Mouse (Mus musculus) heart, embryonic 16.5 days (tissue): ENCODE data around the gene Exd2. TPM values are rescaled to one million over a fixed set of nuclear protein-coding genes. Genes with fewer than 3 reads are reported as not detected.

Experiments
- ATAC-seq: fragments of 200-750 bp; cut with Nextera tagmentation; replicated peaks from 2 replicates; pipeline ENCODE4 v1.8.0; 2017; ENCODE audit warnings: moderate number of reproducible peaks; ENCODE audit not compliant: insufficient read depth, low FRiP score; ENCODE audit errors: extremely low read depth
- H3K27ac ChIP-seq: fragments of 300-500 bp; sonication (generic); 2 replicates; pipeline ENCODE4 v1.5.1; 2014; ENCODE audit warnings: mild to moderate bottlenecking, low read length, control low read depth, moderate library complexity
- H3K27me3 ChIP-seq: fragments of 300-500 bp; sonication (generic); 2 replicates; pipeline ENCODE4 v1.6.1; 2014; ENCODE audit warnings: low read length, mixed read lengths; ENCODE audit not compliant: control insufficient read depth, insufficient read depth
- H3K36me3 ChIP-seq: fragments of 300-500 bp; sonication (generic); 2 replicates; pipeline ENCODE4 v1.6.1; 2014; ENCODE audit not compliant: control insufficient read depth, insufficient read depth
- H3K4me1 ChIP-seq: fragments of 300-500 bp; sonication (generic); 2 replicates; pipeline ENCODE4 v1.6.1; 2014; ENCODE audit warnings: low read length, mixed read lengths; ENCODE audit not compliant: control insufficient read depth, insufficient read depth
- H3K4me2 ChIP-seq: fragments of 300-500 bp; sonication (generic); 2 replicates; pipeline ENCODE4 v1.6.1; 2014; ENCODE audit warnings: low read depth, mild to moderate bottlenecking, control low read depth, low read length
- H3K4me3 ChIP-seq: fragments of 300-500 bp; sonication (generic); 2 replicates; pipeline ENCODE4 v1.5.1; 2014; ENCODE audit warnings: mild to moderate bottlenecking, control low read depth, low read length
- H3K9ac ChIP-seq: fragments of 300-500 bp; sonication (generic); 2 replicates; pipeline ENCODE4 v1.6.1; 2014; ENCODE audit warnings: low read length, control low read depth
- H3K9me3 ChIP-seq: fragments of 300-500 bp; sonication (generic); replicated peaks from 2 replicates; pipeline ENCODE4 v1.6.1; 2016; ENCODE audit warnings: low read length; ENCODE audit not compliant: control insufficient read depth
- WGBS: fragments of 180-500 bp; shearing (Covaris S2); extraction: QIAGEN DNeasy Blood & Tissue Kit; methylation state at CpG from one replicate; pipeline ENCODE4 v1.1.7; 2014; 5-methylcytosine and 5-hydroxymethylcytosine counted together
- polyA plus RNA-seq: library from polyadenylated mRNA; unstranded; fragments of >200 nt; fragmentation: Nextera tagmentation; extraction: Ambion mirVana; gene quantifications from 2 replicates; pipeline ENCODE4 v1.2.1, GENCODE M21; 2015

Gene Exd2
- polyA plus RNA-seq, result 17.0 and 17.9 TPM in 2 replicates

- under 1% methylated on average over 45 of the region's 45 CpGs for WGBS
- peak within 1 kb of the TSS; percentile 96 for H3K4me3 ChIP-seq
- no peaks in the 10 kb centered on the region for H3K27me3 ChIP-seq
- H3K4me1 ChIP-seq, result peaks cover 4% of the 10 kb centered on the region; the same call in 1 of the 2 replicates
- peak within 1 kb of the TSS; percentile 87 for H3K9ac ChIP-seq
- no peaks in the 10 kb centered on the region for H3K36me3 ChIP-seq
- H3K9me3 ChIP-seq, result no peaks in the 10 kb centered on the region
- ATAC-seq, result peak; percentile 98
- H3K4me2 ChIP-seq, result peak within 1 kb of the TSS; percentile 91
- peak within 1 kb of the TSS; percentile 85 for H3K27ac ChIP-seq
These were observed at the start of gene Exd2 for GRCm38 (mm10) chr12:80462942-80463651. Gene Exd2, plus strand, starts transcription at chr12:80463095.

GRCm38 (mm10) chr12:80415100-80415499 lies 47.8 kb upstream of the Exd2 start:
- Histone ChIP-seq H3K4me3 (no peak overlapping the region), H3K27me3 (no peaks in the 10 kb centered on the region), H3K27ac (no peak overlapping the region), H3K36me3 (peaks cover 24% of the 10 kb centered on the region), H3K9ac (no peak overlapping the region), H3K9me3 (peaks cover 12% of the 10 kb centered on the region), H3K4me1 (no peaks in the 10 kb centered on the region), H3K4me2 (no peak overlapping the region)
- no peak for ATAC-seq
- WGBS, result 94% methylated on average over 2 of the region's 2 CpGs

- Histone ChIP-seq H3K4me2 (no peak overlapping the region; the same call in 1 of the 2 replicates), H3K27me3 (no peaks in the 10 kb centered on the region), H3K36me3 (peaks cover 12% of the 10 kb centered on the region), H3K27ac (peak overlapping the region; percentile 69), H3K4me3 (no peak overlapping the region), H3K4me1 (peaks cover 10% of the 10 kb centered on the region), H3K9me3 (no peaks in the 10 kb centered on the region), H3K9ac (no peak overlapping the region)
- 69% methylated on average over 3 of the region's 3 CpGs for WGBS
- ATAC-seq, result no peak
These were observed 35.2 kb upstream of the Exd2 start for GRCm38 (mm10) chr12:80427683-80428082.

- H3K9ac ChIP-seq, result no peak overlapping the region
- no peak overlapping the region for H3K27ac ChIP-seq
- ATAC-seq, result no peak
- H3K9me3 ChIP-seq, result no peaks in the 10 kb centered on the region
- no peak overlapping the region for H3K4me2 ChIP-seq
- H3K4me1 ChIP-seq, result peaks cover 19% of the 10 kb centered on the region
- no peak overlapping the region for H3K4me3 ChIP-seq
- WGBS, result 56% methylated on average over 4 of the region's 4 CpGs
- no peaks in the 10 kb centered on the region for H3K36me3 ChIP-seq
- H3K27me3 ChIP-seq, result no peaks in the 10 kb centered on the region
These were observed 29.6 kb upstream of the Exd2 start for GRCm38 (mm10) chr12:80433266-80433665.

GRCm38 (mm10) chr12:80434601-80434960 lies 28.3 kb upstream of the Exd2 start:
- H3K4me2 ChIP-seq, result peak overlapping the region; percentile 68
- no peak for ATAC-seq
- H3K27ac ChIP-seq, result peak overlapping the region; percentile 98
- H3K9ac ChIP-seq, result peak overlapping the region; percentile 98
- no peaks in the 10 kb centered on the region for H3K9me3 ChIP-seq
- no peaks in the 10 kb centered on the region for H3K27me3 ChIP-seq
- H3K36me3 ChIP-seq, result no peaks in the 10 kb centered on the region
- H3K4me3 ChIP-seq, result peak overlapping the region; percentile 97
- H3K4me1 ChIP-seq, result peaks cover 19% of the 10 kb centered on the region
- WGBS, result 5% methylated on average over 9 of the region's 10 CpGs

- Histone ChIP-seq H3K4me3 (peak overlapping the region; percentile 97), H3K4me1 (peaks cover 19% of the 10 kb centered on the region), H3K9ac (peak overlapping the region; percentile 98), H3K27me3 (no peaks in the 10 kb centered on the region), H3K27ac (peak overlapping the region; percentile 98), H3K4me2 (peak overlapping the region; percentile 68), H3K36me3 (no peaks in the 10 kb centered on the region), H3K9me3 (no peaks in the 10 kb centered on the region)
- peak; percentile 70 for ATAC-seq
- under 1% methylated on average over 62 of the region's 64 CpGs for WGBS
These were observed 27.8 kb upstream of the Exd2 start for GRCm38 (mm10) chr12:80434961-80435691.

- WGBS, result 0% methylated on average over 10 of the region's 10 CpGs
- ATAC-seq, result peak; percentile 7
- H3K4me3 ChIP-seq, result peak overlapping the region; percentile 97
These were observed 27.0 kb upstream of the Exd2 start for GRCm38 (mm10) chr12:80435887-80436286.

GRCm38 (mm10) chr12:80436336-80436976 lies 26.4 kb upstream of the Exd2 start, which contains the start of gene Dcaf5:
Gene Dcaf5, minus strand, starts transcription at chr12:80436601.
- Histone ChIP-seq H3K4me1 (peaks cover 19% of the 10 kb centered on the region), H3K4me2 (peak within 1 kb of the TSS; percentile 68), H3K27ac (peak within 1 kb of the TSS; percentile 98), H3K36me3 (no peaks in the 10 kb centered on the region), H3K4me3 (peak within 1 kb of the TSS; percentile 97), H3K27me3 (no peaks in the 10 kb centered on the region), H3K9ac (peak within 1 kb of the TSS; percentile 98), H3K9me3 (no peaks in the 10 kb centered on the region)
- under 1% methylated on average over 75 of the region's 79 CpGs for WGBS
- ATAC-seq, result peak; percentile 75

More at GRCm38 (mm10) chr12:80435887-80436286, 27.0 kb upstream of the Exd2 start:
- Histone ChIP-seq H3K9me3 (no peaks in the 10 kb centered on the region), H3K36me3 (no peaks in the 10 kb centered on the region), H3K27ac (peak overlapping the region; percentile 98), H3K4me2 (peak overlapping the region; percentile 68), H3K27me3 (no peaks in the 10 kb centered on the region), H3K9ac (peak overlapping the region; percentile 98), H3K4me1 (peaks cover 19% of the 10 kb centered on the region)
